Mouse (Mus musculus): Measurements from ENCODE around the gene Asb5. TPM values are rescaled to one million over a fixed set of nuclear protein-coding genes. Genes with fewer than 3 reads are reported as not detected.

Gene Asb5
- total and polyA plus RNA-seq, 3 experiments = 4.4 TPM; not detected in 2

Other genes with a start within 250 kb of the Asb5 start
- 10 to 100 TPM; 43.3 to 43.9 TPM for gene Spcs3, start 418 bp downstream of the Asb5 start, total RNA-seq (2021)
- 6.5 and 6.8 TPM in 2 replicates for gene Spcs3, start 418 bp downstream of the Asb5 start, polyA plus RNA-seq (2012; rRNA removed)
- gene Spata4, start 71.2 kb downstream of the Asb5 start, total RNA-seq (2021) = under 1 TPM in 1 of 2 experiments, not detected in 1; 0.83 TPM
- not detected in 2 replicates for gene Spata4, start 71.2 kb downstream of the Asb5 start, polyA plus RNA-seq (2012; rRNA removed)

Data from adrenal gland, adult 2 months (tissue).